In the genomic region with DNA sequence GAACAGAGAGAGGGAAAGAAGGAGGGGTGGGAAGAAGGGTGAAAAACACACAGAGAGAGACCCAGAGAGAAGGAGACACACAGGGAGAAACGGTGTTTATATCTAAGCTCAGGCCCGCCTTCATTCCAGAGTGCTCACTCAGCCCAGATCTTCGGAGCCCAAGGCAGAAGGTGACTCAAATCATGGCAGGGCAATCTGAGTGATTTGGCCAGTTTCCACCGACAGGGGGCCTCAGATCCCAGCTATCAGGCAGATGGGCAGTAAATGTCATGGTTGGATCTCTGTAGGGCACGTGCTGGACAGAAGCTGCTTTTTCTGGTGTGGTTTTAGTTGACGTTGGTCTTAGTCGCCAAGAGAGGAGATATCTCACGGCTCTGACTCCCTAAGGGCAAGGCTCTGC, we compare ENCODE assay signal across 8 mouse cellular contexts. TPM values are rescaled to one million over a fixed set of nuclear protein-coding genes. Genes with fewer than 3 reads are reported as not detected.
DNase-seq lines count a peak whose midpoint lies in the region; ATAC-seq lines count a peak whose summit lies in the region.

No protein-coding gene starts in this region.

- H3K27ac ChIP-seq in hindbrain, embryonic 12.5 days, result peak overlapping the region; percentile 75

- H3K4me2 ChIP-seq in hindbrain, embryonic 12.5 days (replicated peaks), result peak overlapping the region; percentile 49

- peaks cover 20% of the 10 kb centered on the region for H3K4me1 ChIP-seq in hindbrain, embryonic 12.5 days

- no peaks in the 10 kb centered on the region for H3K36me3 ChIP-seq in hindbrain, embryonic 12.5 days

- H3K4me3 ChIP-seq in hindbrain, embryonic 12.5 days, result peak overlapping the region; percentile 16

- peak; percentile 57 for ATAC-seq in hindbrain, embryonic 12.5 days (ENCODE audit: low FRiP score)

- 3% methylated on average over 8 of the region's 8 CpGs for WGBS in hindbrain, embryonic 12.5 days

- DNase-seq in MN1 (ENCODE audit: low spot score), result peak; percentile 90
- DNase-seq in cerebellum, adult 9-11 months, result peak; percentile 75
- DNase-seq in frontal cortex, postnatal 14 days (ENCODE audit: low spot score in 2 of 2), result peak; percentile 13 to 23
- DNase-seq in left cerebral cortex, adult 11 months (ENCODE audit: low spot score), result peak; percentile 19
- peak; percentile 87 for DNase-seq in lung, postnatal 36 days
- DNase-seq in retina, embryonic 14.5 days (ENCODE audit: low spot score), result peak; percentile 92
- peak; percentile 82 for DNase-seq in urinary bladder, postnatal 14 days (ENCODE audit: low spot score)

- no peaks in the 10 kb centered on the region for H3K9me3 ChIP-seq in hindbrain, embryonic 12.5 days (replicated peaks)

- 0 out of 2 replicates have a peak overlapping the region, but pooled peaks have one; percentile 15 for H3K9ac ChIP-seq in hindbrain, embryonic 12.5 days

- H3K27me3 ChIP-seq in hindbrain, embryonic 12.5 days, result no peaks in the 10 kb centered on the region

RNA-seq across cellular contexts. Expression of a gene that starts 57.6 kb away (rescaled TPM):
- polyA plus RNA-seq in hindbrain, embryonic 12.5 days (2016; fragmentation: Nextera tagmentation; extraction: Ambion mirVana), result 98.7 and 105 TPM in 2 replicates

Comparison
In these comparisons a context has a peak if more than half of its experiments do, and no peak if none do; other contexts are left out.
1. Peak in every context shown above with its lines: DNase-seq, ATAC-seq, H3K4me3 ChIP-seq and H3K27ac ChIP-seq.
2. DNase-seq: peak in every context shown above with its lines; median percentile 92 in retina, embryonic 14.5 days; 90 in MN1; 87 in lung, postnatal 36 days; 82 in urinary bladder, postnatal 14 days; 75 in cerebellum, adult 9-11 months; 19 in left cerebral cortex, adult 11 months; 18 in frontal cortex, postnatal 14 days.